Mouse (Mus musculus) olfactory bulb, adult 2 months (tissue): ENCODE results near the gene Trim9. TPM values are rescaled to one million over a fixed set of nuclear protein-coding genes. Genes with fewer than 3 reads are reported as not detected.

ENCODE experiments used
- H3K27ac ChIP-seq: fragments of 200-500 bp; 2 replicates; pipeline ENCODE4 v1.5.1; 2012; ENCODE audit warnings: low read depth, low read length; ENCODE audit not compliant: insufficient read depth
- H3K4me1 ChIP-seq: fragments of 200-500 bp; 2 replicates; pipeline ENCODE4 v1.6.1; 2012; ENCODE audit warnings: low read length; ENCODE audit not compliant: control insufficient read depth, insufficient read depth
- H3K4me3 ChIP-seq: fragments of 200-500 bp; 2 replicates; pipeline ENCODE4 v1.5.1; 2012; ENCODE audit warnings: mild to moderate bottlenecking, low read depth, low read length, moderate library complexity; ENCODE audit not compliant: insufficient read depth
- CTCF ChIP-seq: fragments of 200-500 bp; IDR thresholded peaks from 2 replicates; pipeline ENCODE4 v1.5.1; 2012; ENCODE audit warnings: low read depth, mild to moderate bottlenecking, low read length, moderate library complexity; ENCODE audit not compliant: insufficient read depth
- POLR2A ChIP-seq: fragments of 200-500 bp; IDR thresholded peaks from 2 replicates; pipeline ENCODE4 v1.6.1; 2012; ENCODE audit warnings: mild to moderate bottlenecking, low read depth, low read length, moderate library complexity; ENCODE audit not compliant: insufficient read depth
- WGBS: fragments of 180-500 bp; shearing (Covaris S2); methylation state at CpG from one replicate; pipeline ENCODE4 v1.1.7; 2018; 5-methylcytosine and 5-hydroxymethylcytosine counted together
- polyA plus RNA-seq: library from polyadenylated mRNA; stranded (reverse); fragments of >200 nt; gene quantifications from 2 replicates; pipeline ENCODE4 v1.2.4, GENCODE M21; 2012; ENCODE audit warnings: low replicate concordance; ENCODE audit not compliant: missing spikeins, insufficient read depth, insufficient read length

Trim9 gene
- polyA plus RNA-seq, 1 experiment = 121 TPM

- WGBS = 94% methylated on average over 8 of the region's 8 CpGs
Observed at GRCm38 (mm10) chr12:70214281-70214680, 133.1 kb downstream of the Trim9 start.

DNA sequence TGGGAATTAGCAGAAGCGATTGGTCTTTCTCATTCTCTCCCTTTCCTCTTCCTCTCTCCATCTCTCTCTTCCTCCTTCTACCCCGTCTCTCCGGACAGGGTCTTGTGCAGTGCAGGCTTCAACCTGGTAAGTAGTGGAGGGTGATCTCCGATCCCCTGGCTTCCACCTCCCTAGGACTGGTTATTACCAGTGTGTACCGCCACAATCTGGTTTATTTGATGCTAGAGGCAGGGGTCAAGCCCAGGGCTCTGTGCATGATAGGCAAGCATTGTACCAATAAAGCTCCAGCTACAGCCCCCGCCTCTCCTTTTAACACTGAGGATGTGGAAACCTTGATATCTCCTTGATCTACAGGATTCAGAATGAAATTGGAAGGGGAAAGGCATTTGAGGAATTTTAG is 133.8 kb downstream of the Trim9 start:
- no peak overlapping the region for H3K27ac ChIP-seq
- WGBS = 93% methylated on average over 6 of the region's 6 CpGs

More at GRCm38 (mm10) chr12:70214281-70214680, 133.1 kb downstream of the Trim9 start:
- H3K27ac ChIP-seq = no peak overlapping the region
- H3K4me3 ChIP-seq = no peak overlapping the region
- TF ChIP-seq POLR2A (no peak), CTCF (no peak)
- H3K4me1 ChIP-seq = no peaks in the 10 kb centered on the region

DNA sequence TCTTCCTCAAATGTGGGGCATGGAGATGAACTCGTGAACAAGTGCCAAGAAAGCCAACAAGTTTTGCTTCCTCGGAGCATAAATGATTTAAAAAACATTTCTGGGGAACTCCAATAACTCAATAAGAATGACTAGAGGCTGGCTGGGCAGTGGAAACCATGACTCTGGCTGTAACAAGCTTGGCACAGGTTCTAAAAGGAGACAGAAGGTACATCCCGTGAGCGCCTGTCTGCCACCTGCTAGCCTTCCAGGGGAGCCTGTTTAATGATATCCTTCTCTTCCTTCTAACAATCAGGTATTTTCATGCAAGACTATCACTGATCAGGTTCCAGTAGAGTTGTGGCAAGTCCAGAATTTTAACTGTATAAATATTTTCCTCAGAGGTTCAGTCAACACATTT is 134.9 kb downstream of the Trim9 start:
- Histone ChIP-seq H3K4me3 (no peak overlapping the region), H3K27ac (no peak overlapping the region), H3K4me1 (no peaks in the 10 kb centered on the region)
- no peak for TF ChIP-seq CTCF
- TF ChIP-seq POLR2A = no peak
- WGBS = 81% methylated on average over 4 of the region's 4 CpGs

More for the DNA sequence above, 133.8 kb downstream of the Trim9 start:
- Histone ChIP-seq H3K4me1 (no peaks in the 10 kb centered on the region), H3K4me3 (no peak overlapping the region)
- no peak for TF ChIP-seq CTCF
- TF ChIP-seq POLR2A = no peak

DNA sequence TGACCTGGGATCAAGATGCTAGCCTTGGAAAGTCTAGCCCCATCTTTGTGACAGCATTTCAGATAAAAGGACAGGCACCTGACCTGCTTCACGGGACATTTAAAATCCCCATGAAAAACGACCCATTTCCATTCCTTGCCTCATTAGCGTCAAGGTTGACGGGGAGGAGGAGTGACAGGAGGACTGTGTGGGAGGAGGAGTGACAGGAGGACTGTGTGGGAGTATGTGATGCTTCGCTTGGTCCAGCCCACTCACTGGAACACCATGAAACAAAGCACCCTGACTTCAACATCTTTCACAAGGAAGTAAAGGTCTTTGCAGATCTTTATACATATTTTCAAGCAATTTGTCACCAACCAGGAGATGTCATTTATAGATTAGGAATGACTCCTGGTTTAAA is 139.2 kb downstream of the Trim9 start:
- Histone ChIP-seq H3K4me3 (no peak overlapping the region), H3K27ac (no peak overlapping the region), H3K4me1 (no peaks in the 10 kb centered on the region)
- 67% methylated on average over 5 of the region's 5 CpGs for WGBS
- TF ChIP-seq CTCF = no peak
- no peak for TF ChIP-seq POLR2A

GRCm38 (mm10) chr12:70204433-70204832 is 143.0 kb downstream of the Trim9 start:
- Histone ChIP-seq H3K27ac (no peak overlapping the region), H3K4me3 (no peak overlapping the region), H3K4me1 (no peaks in the 10 kb centered on the region)
- WGBS = 80% methylated on average over 8 of the region's 8 CpGs
- TF ChIP-seq CTCF (no peak), POLR2A (no peak)

DNA sequence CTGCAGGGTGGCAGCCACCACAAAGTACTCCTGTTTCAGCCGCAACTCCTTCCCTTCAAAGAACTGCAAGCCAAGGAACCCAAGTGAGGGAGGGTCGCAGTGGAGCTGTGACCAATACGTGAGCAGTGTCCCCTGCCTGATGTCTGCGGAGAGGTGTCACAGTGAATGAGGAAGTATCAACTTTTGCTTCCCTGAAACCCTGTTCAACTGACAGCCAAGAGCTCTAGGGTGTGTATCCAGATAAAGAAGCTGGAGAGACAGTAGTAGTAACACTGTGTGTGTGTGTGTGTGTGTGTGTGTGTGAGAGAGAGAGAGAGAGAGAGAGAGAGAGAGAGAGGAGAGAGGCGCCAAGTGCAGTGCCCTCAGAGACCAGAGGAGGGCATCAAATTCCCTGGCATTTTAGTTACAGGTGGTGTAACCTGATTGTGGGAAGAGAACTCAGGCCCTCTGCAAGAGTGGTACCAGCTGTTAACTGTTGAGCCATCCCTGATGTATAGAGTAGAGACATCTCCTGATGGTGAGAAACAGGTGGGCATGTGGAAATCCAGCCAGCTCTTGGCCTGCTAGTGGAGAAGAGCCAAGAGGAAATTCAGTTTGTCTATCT is 145.4 kb downstream of the Trim9 start:
- Histone ChIP-seq H3K4me3 (no peak overlapping the region), H3K4me1 (no peaks in the 10 kb centered on the region), H3K27ac (no peak overlapping the region)
- WGBS = 80% methylated on average over 5 of the region's 5 CpGs
- TF ChIP-seq CTCF (no peak), POLR2A (no peak)

DNA sequence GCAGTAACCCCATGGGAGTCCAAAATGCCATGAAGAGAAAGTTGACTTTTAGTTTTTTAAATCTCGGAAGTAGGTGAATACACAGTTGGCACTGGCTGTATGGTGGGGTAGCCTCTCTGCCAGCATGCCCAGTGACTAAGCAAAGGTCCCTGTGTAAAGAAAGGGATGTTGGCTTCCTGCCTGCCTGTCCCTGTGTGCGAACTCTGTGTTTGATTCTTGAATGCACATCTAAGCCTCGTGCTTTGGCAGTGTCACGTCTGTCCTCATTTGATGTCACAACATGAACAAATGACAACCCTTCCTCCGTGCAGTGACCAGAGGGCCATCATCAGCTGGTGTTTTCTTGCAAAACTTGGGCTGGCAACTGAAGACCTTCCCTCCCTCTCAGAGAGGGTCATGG is 151.1 kb downstream of the Trim9 start:
- Histone ChIP-seq H3K27ac (no peak overlapping the region), H3K4me3 (no peak overlapping the region), H3K4me1 (peaks cover 3% of the 10 kb centered on the region; the same call in 1 of the 2 replicates)
- no peak for TF ChIP-seq CTCF
- no peak for TF ChIP-seq POLR2A
- WGBS = 52% methylated on average over 5 of the region's 5 CpGs

GRCm38 (mm10) chr12:70195426-70195825 is 152.0 kb downstream of the Trim9 start:
- Histone ChIP-seq H3K4me1 (peaks cover 3% of the 10 kb centered on the region; the same call in 1 of the 2 replicates), H3K27ac (no peak overlapping the region), H3K4me3 (no peak overlapping the region)
- TF ChIP-seq POLR2A (no peak), CTCF (no peak)
- 97% methylated on average over 6 of the region's 6 CpGs for WGBS

Other genes starting within 250 kb of the Trim9 start
- gene Nin, start 233.9 kb downstream of the Trim9 start, polyA plus RNA-seq = 62.8 TPM in 1 of 2 replicates, not detected in the other
- not detected in 2 replicates for gene Abhd12b, start 193.5 kb downstream of the Trim9 start, polyA plus RNA-seq
- gene Pygl, start 116.1 kb downstream of the Trim9 start, polyA plus RNA-seq = not detected in 2 replicates
- 165 TPM in 1 of 2 replicates, not detected in the other for gene Tmx1, start 105.5 kb upstream of the Trim9 start, polyA plus RNA-seq